Mouse (Mus musculus) E14TG2a.4 (cell line): ENCODE measurements around the gene 2610008E11Rik.

ENCODE experiments used
- CTCF ChIP-seq: conservative IDR thresholded peaks from 2 replicates; pipeline ENCODE4 v1.5.1; 2014; ENCODE audit warnings: low read length
- NANOG ChIP-seq: IDR thresholded peaks from 2 replicates; pipeline ENCODE4 v1.6.1; 2014; ENCODE audit warnings: borderline replicate concordance, low read length, mixed read lengths
- POU5F1 ChIP-seq: IDR thresholded peaks from 2 replicates; pipeline ENCODE4 v1.6.1; 2014; ENCODE audit warnings: low read length, borderline replicate concordance

- TF ChIP-seq CTCF (no peak), POU5F1 (no peak), NANOG (no peak)
Observed at GRCm38 (mm10) chr10:79028441-79028840, 69.0 kb downstream of the 2610008E11Rik start, which contains the start of gene Olfr57.
